Mouse (Mus musculus) heart, embryonic 11.5 days (tissue): ENCODE results near the gene Cldn5. TPM values are rescaled to one million over a fixed set of nuclear protein-coding genes. Genes with fewer than 3 reads are reported as not detected.

ENCODE experiments used
- ATAC-seq: fragments of 200-750 bp; cut with Nextera tagmentation; replicated peaks from 2 replicates; pipeline ENCODE4 v1.8.0; 2017; ENCODE audit warnings: moderate library complexity; ENCODE audit not compliant: insufficient number of reproducible peaks, low FRiP score, low TSS enrichment
- H3K27ac ChIP-seq: fragments of 300-500 bp; sonication (generic); 2 replicates; pipeline ENCODE4 v1.5.1; 2014; ENCODE audit warnings: mild to moderate bottlenecking, low read depth, low read length
- H3K27me3 ChIP-seq: fragments of 300-500 bp; sonication (generic); 2 replicates; pipeline ENCODE4 v1.6.1; 2014; ENCODE audit warnings: mild to moderate bottlenecking, low read length, mixed read lengths; ENCODE audit not compliant: control insufficient read depth, insufficient read depth
- H3K36me3 ChIP-seq: fragments of 300-500 bp; sonication (generic); 2 replicates; pipeline ENCODE4 v1.6.1; 2014; ENCODE audit warnings: mild to moderate bottlenecking, low read length, moderate library complexity, mixed read lengths; ENCODE audit not compliant: control insufficient read depth, insufficient read depth
- H3K4me1 ChIP-seq: fragments of 300-500 bp; sonication (generic); 2 replicates; pipeline ENCODE4 v1.6.1; 2014; ENCODE audit warnings: low read length; ENCODE audit not compliant: control insufficient read depth, insufficient read depth
- H3K4me2 ChIP-seq: fragments of 300-500 bp; sonication (generic); 2 replicates; pipeline ENCODE4 v1.6.1; 2014; ENCODE audit warnings: mild to moderate bottlenecking, moderate library complexity
- H3K4me3 ChIP-seq: fragments of 300-500 bp; sonication (generic); 2 replicates; pipeline ENCODE4 v1.5.1; 2014; ENCODE audit warnings: low read depth, low read length
- H3K9ac ChIP-seq: fragments of 300-500 bp; sonication (generic); 2 replicates; pipeline ENCODE4 v1.6.1; 2014; ENCODE audit warnings: mild to moderate bottlenecking, low read depth, low read length, moderate library complexity
- H3K9me3 ChIP-seq: fragments of 300-500 bp; sonication (generic); replicated peaks from 2 replicates; pipeline ENCODE4 v1.6.1; 2016; ENCODE audit warnings: low read length; ENCODE audit not compliant: control insufficient read depth
- WGBS: fragments of 180-500 bp; shearing (Covaris S2); extraction: QIAGEN DNeasy Blood & Tissue Kit; methylation state at CpG from one replicate; pipeline ENCODE4 v1.1.7; 2014; ENCODE audit not compliant: insufficient replicate concordance; 5-methylcytosine and 5-hydroxymethylcytosine counted together
- polyA plus RNA-seq: library from polyadenylated mRNA; unstranded; fragments of >200 nt; fragmentation: Nextera tagmentation; extraction: Ambion mirVana; gene quantifications from 2 replicates; pipeline ENCODE4 v1.2.1, GENCODE M21; 2014

Cldn5 gene
- polyA plus RNA-seq, 1 experiment from 2014 or later: 6.6 TPM

DNA sequence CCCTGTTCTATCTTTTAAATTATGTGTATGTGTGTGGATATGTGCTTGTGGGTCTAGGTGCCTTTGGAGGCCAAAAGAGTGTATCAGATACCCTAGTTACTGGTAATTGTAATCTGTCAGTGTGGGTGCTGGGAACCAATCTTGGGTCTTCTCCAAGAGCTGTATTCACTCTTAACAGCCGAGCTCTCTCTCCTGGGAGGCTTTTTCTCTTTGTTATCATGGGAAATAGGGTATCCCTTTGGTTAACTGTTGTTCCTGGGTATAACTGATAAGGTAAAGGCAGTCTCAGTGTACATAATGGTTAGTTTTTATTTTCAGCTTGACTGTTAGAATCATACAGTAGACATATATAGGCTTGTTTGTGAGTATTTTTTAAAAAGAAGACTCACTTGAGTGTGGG, 45.7 kb downstream of the Cldn5 start:
- H3K4me1 ChIP-seq: no peaks in the 10 kb centered on the region
- H3K9me3 ChIP-seq: no peaks in the 10 kb centered on the region
- H3K4me2 ChIP-seq: no peak overlapping the region
- H3K36me3 ChIP-seq: peaks cover 65% of the 10 kb centered on the region
- 70% methylated on average over 1 of the region's 1 CpGs for WGBS
- no peak overlapping the region for H3K9ac ChIP-seq
- H3K27me3 ChIP-seq: no peaks in the 10 kb centered on the region
- no peak overlapping the region for H3K27ac ChIP-seq
- no peak for ATAC-seq
- H3K4me3 ChIP-seq: no peak overlapping the region

DNA sequence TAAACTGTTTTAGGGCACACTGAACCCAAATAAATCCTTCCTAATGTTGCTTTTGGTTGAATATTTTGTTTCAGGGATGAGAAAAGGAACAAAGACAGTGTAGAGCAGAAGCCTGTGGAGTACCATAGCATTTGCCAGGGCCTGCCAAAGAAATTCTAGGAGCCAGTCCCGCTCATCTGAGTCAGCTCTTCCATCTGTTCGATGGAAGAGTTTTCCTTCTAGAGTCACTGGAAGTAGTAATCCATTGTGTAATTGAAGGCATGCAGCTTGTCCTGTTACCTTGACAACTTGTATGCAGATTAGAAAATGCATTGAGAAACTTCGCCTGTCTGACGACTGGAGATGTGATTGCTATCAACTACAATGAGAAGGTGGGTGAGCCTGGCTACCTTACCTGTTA, 46.3 kb downstream of the Cldn5 start:
- Histone ChIP-seq H3K27me3 (no peaks in the 10 kb centered on the region), H3K9ac (no peak overlapping the region), H3K4me2 (no peak overlapping the region), H3K27ac (no peak overlapping the region), H3K4me1 (no peaks in the 10 kb centered on the region), H3K4me3 (no peak overlapping the region), H3K9me3 (no peaks in the 10 kb centered on the region), H3K36me3 (peaks cover 62% of the 10 kb centered on the region)
- no peak for ATAC-seq
- 75% methylated on average over 4 of the region's 4 CpGs for WGBS

Other genes with a start within 250 kb of the Cldn5 start
- gene Tbx1, start 186.2 kb upstream of the Cldn5 start, polyA plus RNA-seq: 1.2 and 1.4 TPM in 2 replicates
- 8.3 and 8.6 TPM in 2 replicates for gene Gp1bb, start 154.4 kb upstream of the Cldn5 start, polyA plus RNA-seq
- 0.73 and 1.0 TPM in 2 replicates for gene Gm49601, start 150.4 kb upstream of the Cldn5 start, polyA plus RNA-seq
- gene Sept5, start 146.9 kb upstream of the Cldn5 start, polyA plus RNA-seq: 6.2 and 8.3 TPM in 2 replicates
- gene Ufd1, start 34.9 kb downstream of the Cldn5 start, polyA plus RNA-seq: 63.6 and 70.5 TPM in 2 replicates
- gene Cdc45, start 35.1 kb downstream of the Cldn5 start, polyA plus RNA-seq: 39.7 and 41.5 TPM in 2 replicates
- gene 2510002D24Rik, start 59.7 kb downstream of the Cldn5 start, polyA plus RNA-seq: 32.3 and 35.6 TPM in 2 replicates
- gene Gm28539, start 59.7 kb downstream of the Cldn5 start, polyA plus RNA-seq: not detected in 2 replicates
- gene Mrpl40, start 100.0 kb downstream of the Cldn5 start, polyA plus RNA-seq: 93.8 and 105 TPM in 2 replicates
- 9.2 and 9.8 TPM in 2 replicates for gene Hira, start 100.2 kb downstream of the Cldn5 start, polyA plus RNA-seq